Mouse (Mus musculus) gastrocnemius, postnatal 36 days (tissue): ENCODE results near the gene Ralgps2. TPM values are rescaled to one million over a fixed set of nuclear protein-coding genes. Genes with fewer than 3 reads are reported as not detected.
A peak's percentile ranks its signal among the peaks of the same experiment; 100 is the strongest.

Source experiments
- DNase-seq, 2 experiments: peaks; one replicate each; pipeline ENCODE4 v3.0.0; 2022
- intact Hi-C: fragments of 180-260 bp; cut with DNase I; formaldehyde crosslinking; loops from one replicate; pipeline ENCODE4 v1.15.1; 2025
- total RNA-seq, 2 experiments: library from RNA; stranded (reverse); gene quantifications; 2 replicates each; pipeline ENCODE4 v1.2.3; 2021

Gene Ralgps2
- total RNA-seq, 2 experiments from 2014 or later: 1.3 to 2.9 TPM

GRCm38 (mm10) chr1:156955926-156956760 lies 16.7 kb upstream of the Ralgps2 start:
- DNase-seq: no peak
- intact Hi-C loops: no loop called here

GRCm38 (mm10) chr1:156954216-156954615 lies 14.8 kb upstream of the Ralgps2 start:
- intact Hi-C loops: no loop called here

GRCm38 (mm10) chr1:156950354-156950753 lies 10.9 kb upstream of the Ralgps2 start:
- DNase-seq: no peak
- intact Hi-C loops: no loop called here

More at GRCm38 (mm10) chr1:156954216-156954615, 14.8 kb upstream of the Ralgps2 start:
- no peak for DNase-seq

GRCm38 (mm10) chr1:156940584-156940983 lies 1.2 kb upstream of the Ralgps2 start:
- DNase-seq: no peak
- intact Hi-C loops: no loop called here

- no peak for DNase-seq
- intact Hi-C loops: no loop called here
Observed at GRCm38 (mm10) chr1:156940142-156940522, 706 bp upstream of the Ralgps2 start.

- intact Hi-C loops: no loop called here
- peak in 1 of 2 experiments; percentile 24 for DNase-seq
Observed at GRCm38 (mm10) chr1:156938705-156939242, 652 bp downstream of the Ralgps2 start.

GRCm38 (mm10) chr1:156937436-156937835 lies 2.0 kb downstream of the Ralgps2 start:
- DNase-seq: no peak
- intact Hi-C loops: no loop called here

GRCm38 (mm10) chr1:156933712-156934111 lies 5.7 kb downstream of the Ralgps2 start:
- DNase-seq: no peak
- intact Hi-C loops: no loop called here

- intact Hi-C loops: no loop called here
- no peak for DNase-seq
Observed at GRCm38 (mm10) chr1:156932036-156932774, 7.2 kb downstream of the Ralgps2 start.

GRCm38 (mm10) chr1:156931106-156931870 lies 8.1 kb downstream of the Ralgps2 start:
- no peak for DNase-seq
- intact Hi-C loops: no loop called here

- DNase-seq: no peak
- intact Hi-C loops: no loop called here
Observed at GRCm38 (mm10) chr1:156930263-156930662, 9.2 kb downstream of the Ralgps2 start.

GRCm38 (mm10) chr1:156928255-156928654 lies 11.2 kb downstream of the Ralgps2 start:
- no peak for DNase-seq
- intact Hi-C loops: no loop called here

- DNase-seq: no peak
- intact Hi-C loops: no loop called here
Observed at GRCm38 (mm10) chr1:156923511-156923910, 15.9 kb downstream of the Ralgps2 start.

- intact Hi-C loops: no loop called here
- no peak for DNase-seq
Observed at GRCm38 (mm10) chr1:156922921-156923320, 16.5 kb downstream of the Ralgps2 start.

GRCm38 (mm10) chr1:156921290-156921994 lies 18.0 kb downstream of the Ralgps2 start:
- no peak for DNase-seq
- intact Hi-C loops: no loop called here

- intact Hi-C loops: loop anchor here (2.0 kb wide), 1 partner anchor 159 kb away; no protein-coding TSS in a partner anchor
- no peak for DNase-seq
Observed at GRCm38 (mm10) chr1:156917460-156917859, 22.0 kb downstream of the Ralgps2 start.

GRCm38 (mm10) chr1:156916361-156916760 lies 23.1 kb downstream of the Ralgps2 start:
- no peak for DNase-seq
- intact Hi-C loops: loop anchor here (2.0 kb wide), 1 partner anchor 160 kb away; no protein-coding TSS in a partner anchor

- intact Hi-C loops: no loop called here
- no peak for DNase-seq
Observed at GRCm38 (mm10) chr1:156914942-156915341, 24.5 kb downstream of the Ralgps2 start.

- intact Hi-C loops: no loop called here
- DNase-seq: no peak
Observed at GRCm38 (mm10) chr1:156913190-156913589, 26.2 kb downstream of the Ralgps2 start.

- intact Hi-C loops: no loop called here
Observed at GRCm38 (mm10) chr1:156910948-156911347, 28.5 kb downstream of the Ralgps2 start.

More at GRCm38 (mm10) chr1:156910948-156911347, 28.5 kb downstream of the Ralgps2 start:
- no peak for DNase-seq
